Mouse (Mus musculus): ENCODE measurements at regions not wholly inside any gene's neighbourhood (a gene's known extent, or its start where the extent isn't known, plus 50 kb on each side); places are given as distances from the start of the nearest gene placed in this dataset.
"Not testable (repeated sequence)": the region's sequence is repeated elsewhere in the genome, so short reads cannot be mapped to it uniquely, and the experiment has no call there.

DNA sequence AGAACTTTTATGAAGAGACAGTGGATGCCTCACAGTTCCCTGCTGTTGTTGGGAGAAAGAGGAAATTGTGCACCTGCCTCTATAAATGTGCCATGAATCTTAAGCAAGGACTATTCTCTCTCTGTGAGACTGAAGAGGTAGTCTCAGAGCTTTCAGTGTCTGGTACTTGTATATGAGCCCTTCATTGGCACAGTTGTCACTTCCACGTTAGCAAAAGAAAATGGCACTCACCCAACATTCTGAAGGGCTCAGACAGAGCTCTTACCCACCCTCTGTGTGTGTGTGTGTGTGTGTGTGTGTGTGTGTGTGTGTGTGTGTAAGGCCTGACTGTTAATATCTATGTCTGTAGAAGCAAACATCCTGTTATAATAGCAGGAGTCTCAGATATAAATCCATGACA is 75.6 kb upstream of the Lhfpl3 start:
- no peak for DNase-seq (ENCODE audit: extremely low spot score in 1 of 2, low spot score in 1 of 2)

DNA sequence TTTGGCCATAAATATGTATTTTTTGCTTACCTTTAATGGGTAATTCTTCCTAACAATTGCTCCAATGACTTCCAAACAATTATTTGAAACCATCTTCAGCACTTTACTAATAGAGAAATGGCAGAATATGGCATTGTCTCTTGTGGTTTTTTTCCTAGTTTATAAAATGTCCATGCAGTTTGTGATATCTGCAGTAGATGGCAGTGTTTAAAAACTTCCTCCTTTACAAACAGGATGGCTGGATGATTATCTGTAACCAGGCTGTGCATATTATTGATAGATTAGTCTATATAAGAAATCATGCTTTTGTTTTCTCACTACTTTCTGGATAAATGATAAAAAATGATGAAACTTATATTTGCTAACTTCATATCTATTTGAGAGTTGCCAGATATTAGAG is 91.0 kb upstream of the Orc5 start:
- DNase-seq (ENCODE audit: extremely low spot score in 1 of 2, low spot score in 1 of 2), result peak in 1 of 2 experiments; percentile 65

DNA sequence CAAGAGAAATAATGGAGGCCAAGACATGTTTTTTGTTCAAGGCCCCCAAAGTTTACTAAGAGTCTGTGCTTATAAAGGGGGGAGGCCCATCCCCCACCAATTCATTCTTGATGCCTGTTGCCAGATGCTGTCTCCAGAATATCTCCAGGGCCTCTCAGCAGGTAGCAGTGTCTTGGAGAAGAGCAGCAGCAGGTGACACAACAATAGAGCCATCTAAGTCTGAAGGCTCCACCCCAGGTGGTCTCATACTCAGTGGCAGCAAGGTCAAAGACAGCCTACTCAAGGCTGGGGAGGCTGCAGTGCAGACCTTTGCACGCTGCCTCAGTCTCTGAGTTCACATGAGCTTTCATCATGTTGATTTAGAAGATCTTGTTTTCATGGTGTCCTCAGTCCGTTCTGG is 66.8 kb upstream of the Orc5 start:
- not testable (repeated sequence) for DNase-seq (ENCODE audit: extremely low spot score in 1 of 2, low spot score in 1 of 2)
